Mouse (Mus musculus) testis, adult 2 months (tissue): ENCODE results near the gene Lin7b. TPM values are rescaled to one million over a fixed set of nuclear protein-coding genes. Genes with fewer than 3 reads are reported as not detected.

ENCODE experiments used
- H3K27ac ChIP-seq: fragments of 200-500 bp; 2 replicates; pipeline ENCODE4 v1.5.1; 2012; ENCODE audit warnings: low read depth, low read length; ENCODE audit not compliant: control insufficient read depth, insufficient read depth
- H3K27me3 ChIP-seq: fragments of 200-500 bp; 2 replicates; pipeline ENCODE4 v1.6.1; 2012; ENCODE audit warnings: mild to moderate bottlenecking, low read length, moderate library complexity; ENCODE audit not compliant: control insufficient read depth, insufficient read depth
- H3K36me3 ChIP-seq: fragments of 200-500 bp; 2 replicates; pipeline ENCODE4 v1.6.1; 2012; ENCODE audit warnings: mild to moderate bottlenecking, low read length; ENCODE audit not compliant: control insufficient read depth, insufficient read depth
- H3K4me1 ChIP-seq: fragments of 200-500 bp; 2 replicates; pipeline ENCODE4 v1.6.1; 2012; ENCODE audit warnings: low read length; ENCODE audit not compliant: control insufficient read depth, insufficient read depth
- H3K4me3 ChIP-seq: fragments of 200-500 bp; 2 replicates; pipeline ENCODE4 v1.5.1; 2012; ENCODE audit warnings: low read depth, mild to moderate bottlenecking, low read length, moderate library complexity, mixed read lengths; ENCODE audit not compliant: control insufficient read depth
- CTCF ChIP-seq: fragments of 200-500 bp; IDR thresholded peaks from 2 replicates; pipeline ENCODE4 v1.5.1; 2012; ENCODE audit warnings: low read depth, mild to moderate bottlenecking, inconsistent platforms, low read length, moderate library complexity; ENCODE audit not compliant: control insufficient read depth, insufficient read depth, insufficient replicate concordance
- POLR2A ChIP-seq: fragments of 200-500 bp; IDR thresholded peaks from 2 replicates; pipeline ENCODE4 v1.6.1; 2012; ENCODE audit warnings: low read depth, mild to moderate bottlenecking, inconsistent platforms, low read length, moderate library complexity; ENCODE audit not compliant: control insufficient read depth
- polyA plus RNA-seq: library from polyadenylated mRNA; depleted of rRNA; stranded (reverse); fragments of >200 nt; gene quantifications from 2 replicates; pipeline ENCODE4 v1.2.3, GENCODE M21; 2012; rRNA removed

Gene Lin7b
- polyA plus RNA-seq, 1 experiment: 7.3 TPM

- peaks cover 6% of the 10 kb centered on the region for H3K4me1 ChIP-seq
- no peaks in the 10 kb centered on the region for H3K36me3 ChIP-seq
- H3K27me3 ChIP-seq: no peaks in the 10 kb centered on the region
- no peak overlapping the region for H3K4me3 ChIP-seq
- no peak overlapping the region for H3K27ac ChIP-seq
- TF ChIP-seq POLR2A: no peak
- TF ChIP-seq CTCF: no peak
Observed at GRCm38 (mm10) chr7:45323069-45323468, 47.3 kb downstream of the Lin7b start.

- TF ChIP-seq POLR2A (no peak), CTCF (no peak)
- Histone ChIP-seq H3K27me3 (no peaks in the 10 kb centered on the region), H3K4me3 (no peak overlapping the region), H3K27ac (no peak overlapping the region), H3K4me1 (peaks cover 6% of the 10 kb centered on the region), H3K36me3 (no peaks in the 10 kb centered on the region)
Observed at GRCm38 (mm10) chr7:45322245-45322644, 48.1 kb downstream of the Lin7b start.

Other genes with a start within 250 kb of the Lin7b start
- gene Rps11, start 246.1 kb downstream of the Lin7b start, polyA plus RNA-seq: 169 and 192 TPM in 2 replicates
- gene Rpl13a, start 241.8 kb downstream of the Lin7b start, polyA plus RNA-seq: 859 and 869 TPM in 2 replicates
- gene Gm45713, start 234.4 kb downstream of the Lin7b start, polyA plus RNA-seq: 0.06 and 0.41 TPM in 2 replicates
- 3.8 and 3.9 TPM in 2 replicates for gene Flt3l, start 234.2 kb downstream of the Lin7b start, polyA plus RNA-seq
- 258 and 295 TPM in 2 replicates for gene Pih1d1, start 216.3 kb downstream of the Lin7b start, polyA plus RNA-seq
- gene Aldh16a1, start 216.0 kb downstream of the Lin7b start, polyA plus RNA-seq: 12.8 and 13.4 TPM in 2 replicates
- gene Slc17a7, start 206.6 kb downstream of the Lin7b start, polyA plus RNA-seq: 33.5 and 34.1 TPM in 2 replicates
- 3.9 and 5.4 TPM in 2 replicates for gene Gfy, start 191.0 kb downstream of the Lin7b start, polyA plus RNA-seq
- gene Pth2, start 189.6 kb downstream of the Lin7b start, polyA plus RNA-seq: 21.9 and 28.2 TPM in 2 replicates
- gene Ccdc155, start 165.7 kb downstream of the Lin7b start, polyA plus RNA-seq: 78.3 and 81.9 TPM in 2 replicates
- gene Dkkl1, start 158.4 kb downstream of the Lin7b start, polyA plus RNA-seq: 1,273 and 1,348 TPM in 2 replicates
- gene Tead2, start 154.8 kb downstream of the Lin7b start, polyA plus RNA-seq: 43.1 and 60.2 TPM in 2 replicates
- 78.0 and 87.4 TPM in 2 replicates for gene Cd37, start 131.5 kb downstream of the Lin7b start, polyA plus RNA-seq
- gene Slc6a16, start 129.5 kb downstream of the Lin7b start, polyA plus RNA-seq: 76.9 and 81.4 TPM in 2 replicates
- 785 and 851 TPM in 2 replicates for gene Slc6a21, start 93.1 kb downstream of the Lin7b start, polyA plus RNA-seq
- 52.2 and 54.8 TPM in 2 replicates for gene Trpm4, start 36.8 kb downstream of the Lin7b start, polyA plus RNA-seq
- gene Hrc, start 35.3 kb downstream of the Lin7b start, polyA plus RNA-seq: 0.10 and 0.22 TPM in 2 replicates
- gene Ppfia3, start 3.6 kb downstream of the Lin7b start, polyA plus RNA-seq: 1.1 and 1.2 TPM in 2 replicates
- 180 and 202 TPM in 2 replicates for gene Snrnp70, start 25.2 kb upstream of the Lin7b start, polyA plus RNA-seq
- gene Kcna7, start 35.1 kb upstream of the Lin7b start, polyA plus RNA-seq: 0.99 and 1.1 TPM in 2 replicates
- gene Ntf5, start 43.1 kb upstream of the Lin7b start, polyA plus RNA-seq: 0.19 and 0.25 TPM in 2 replicates
- 32.8 and 38.1 TPM in 2 replicates for gene Lhb, start 50.2 kb upstream of the Lin7b start, polyA plus RNA-seq
- 1.7 and 2.3 TPM in 2 replicates for gene Gys1, start 64.3 kb upstream of the Lin7b start, polyA plus RNA-seq
- 173 and 197 TPM in 2 replicates for gene Ruvbl2, start 67.5 kb upstream of the Lin7b start, polyA plus RNA-seq
- 152 and 188 TPM in 2 replicates for gene Ftl1, start 89.3 kb upstream of the Lin7b start, polyA plus RNA-seq
- gene Bax, start 96.3 kb upstream of the Lin7b start, polyA plus RNA-seq: 24.9 and 26.3 TPM in 2 replicates
- 879 and 1,010 TPM in 2 replicates for gene Tulp2, start 111.3 kb upstream of the Lin7b start, polyA plus RNA-seq
- gene Gm45808, start 116.2 kb upstream of the Lin7b start, polyA plus RNA-seq: 0.81 TPM in 1 of 2 replicates, not detected in the other
- gene Dhdh, start 118.2 kb upstream of the Lin7b start, polyA plus RNA-seq: 3.0 and 3.4 TPM in 2 replicates
- gene Nucb1, start 139.8 kb upstream of the Lin7b start, polyA plus RNA-seq: 76.4 and 93.9 TPM in 2 replicates
- gene Ppp1r15a, start 155.7 kb upstream of the Lin7b start, polyA plus RNA-seq: 5.9 and 8.5 TPM in 2 replicates
- 12.6 and 12.9 TPM in 2 replicates for gene Plekha4, start 155.7 kb upstream of the Lin7b start, polyA plus RNA-seq
- gene Hsd17b14, start 184.3 kb upstream of the Lin7b start, polyA plus RNA-seq: 0.37 and 0.45 TPM in 2 replicates
- gene Bcat2, start 199.6 kb upstream of the Lin7b start, polyA plus RNA-seq: 39.9 and 44.3 TPM in 2 replicates
- 3.6 and 3.7 TPM in 2 replicates for gene Fgf21, start 244.9 kb upstream of the Lin7b start, polyA plus RNA-seq
- gene Fut1, start 246.7 kb upstream of the Lin7b start, polyA plus RNA-seq: 0.08 and 0.21 TPM in 2 replicates